Mouse (Mus musculus) MEL (cell line): ENCODE measurements at regions not wholly inside any gene's neighbourhood (a gene's known extent, or its start where the extent isn't known, plus 50 kb on each side); places are given as distances from the start of the nearest gene placed in this dataset.

Experiments
- DNase-seq: peaks from one replicate; pipeline ENCODE4 v3.0.0; 2011; ENCODE audit warnings: low read depth, low spot score
- H3K27ac ChIP-seq: 2 replicates; pipeline ENCODE4 v1.5.1; 2012; ENCODE audit warnings: low read depth, mild to moderate bottlenecking, control low read depth, low read length, moderate library complexity; ENCODE audit not compliant: control insufficient read depth
- H3K27me3 ChIP-seq, 2 experiments: fragments of 150-350 bp in 1 of 2; sonication (generic) in 1 of 2; 2 replicates each; pipeline ENCODE4 v1.6.1; 2012; ENCODE audit warnings: low read length in 2 of 2, mild to moderate bottlenecking in 2 of 2, improper control_type of control experiment in 1 of 2, moderate library complexity in 1 of 2; ENCODE audit not compliant: insufficient read depth in 2 of 2, control insufficient read depth in 1 of 2
- H3K36me3 ChIP-seq, 2 experiments: 2 replicates each; pipeline ENCODE4 v1.6.1; 2012 to 2014; ENCODE audit warnings: low read length in 2 of 2, improper control_type of control experiment in 1 of 2, inconsistent platforms in 1 of 2, mild to moderate bottlenecking in 1 of 2; ENCODE audit not compliant: insufficient read depth in 2 of 2, control insufficient read depth in 1 of 2
- H3K4me1 ChIP-seq, 2 experiments: fragments of 150-350 bp in 1 of 2; sonication (generic) in 1 of 2; 2 replicates each; pipeline ENCODE4 v1.6.1; 2012; ENCODE audit warnings: low read length in 2 of 2, improper control_type of control experiment in 1 of 2, mild to moderate bottlenecking in 1 of 2; ENCODE audit not compliant: insufficient read depth in 2 of 2, control insufficient read depth in 1 of 2
- H3K4me3 ChIP-seq, 2 experiments: fragments of 150-350 bp in 1 of 2; sonication (generic) in 1 of 2; 2 replicates each; pipeline ENCODE4 v1.5.1; 2012; ENCODE audit warnings: low read depth in 2 of 2, low read length in 2 of 2, mild to moderate bottlenecking in 2 of 2, moderate library complexity in 2 of 2, control low read depth in 1 of 2, improper control_type of control experiment in 1 of 2; ENCODE audit not compliant: control insufficient read depth in 1 of 2, insufficient read depth in 1 of 2
- H3K79me2 ChIP-seq: 2 replicates; pipeline ENCODE4 v1.6.1; 2012; ENCODE audit warnings: mild to moderate bottlenecking, low read length, moderate library complexity; ENCODE audit not compliant: control insufficient read depth, poor library complexity, insufficient read depth
- H3K9ac ChIP-seq: 2 replicates; pipeline ENCODE4 v1.6.1; 2012; ENCODE audit warnings: low read depth, mild to moderate bottlenecking, control low read depth, low read length, moderate library complexity; ENCODE audit not compliant: control insufficient read depth, poor library complexity, severe bottlenecking
- H3K9me3 ChIP-seq: fragments of 150-350 bp; sonication (generic); replicated peaks from 2 replicates; pipeline ENCODE4 v1.6.1; 2012; ENCODE audit warnings: mild to moderate bottlenecking, low read length, improper control_type of control experiment, moderate library complexity; ENCODE audit not compliant: insufficient read depth
- CHD1 ChIP-seq: IDR thresholded peaks from 2 replicates; pipeline ENCODE4 v1.6.1; 2012; ENCODE audit warnings: low read depth, mild to moderate bottlenecking, inconsistent platforms, low read length, improper control_type of control experiment
- CHD2 ChIP-seq: IDR thresholded peaks from 2 replicates; pipeline ENCODE4 v1.6.1; 2011; ENCODE audit warnings: low read length, improper control_type of control experiment
- E2F4 ChIP-seq: IDR thresholded peaks from 2 replicates; pipeline ENCODE4 v1.6.1; 2011; ENCODE audit warnings: low read depth, low read length, improper control_type of control experiment, borderline replicate concordance
- EP300 ChIP-seq, 2 experiments: IDR thresholded peaks; 2 replicates each; pipeline ENCODE4 v1.6.1; 2011; ENCODE audit warnings: improper control_type of control experiment in 2 of 2, low read length in 2 of 2, low read depth in 1 of 2, mild to moderate bottlenecking in 1 of 2
- ETS1 ChIP-seq: IDR thresholded peaks from 2 replicates; pipeline ENCODE4 v1.6.1; 2012; ENCODE audit warnings: low read depth, mild to moderate bottlenecking, inconsistent platforms, low read length, improper control_type of control experiment, moderate library complexity
- GABPA ChIP-seq: IDR thresholded peaks from 2 replicates; pipeline ENCODE4 v1.6.1; 2012; ENCODE audit warnings: low read depth, mild to moderate bottlenecking, inconsistent platforms, low read length, improper control_type of control experiment, moderate library complexity
- JUND ChIP-seq: IDR thresholded peaks from 2 replicates; pipeline ENCODE4 v1.6.1; 2011; ENCODE audit warnings: low read depth, mild to moderate bottlenecking, improper control_type of control experiment, low read length
- MEF2A ChIP-seq: IDR thresholded peaks from 2 replicates; pipeline ENCODE4 v1.6.1; 2014; ENCODE audit warnings: low read depth, mild to moderate bottlenecking, inconsistent platforms, low read length, improper control_type of control experiment; ENCODE audit not compliant: poor library complexity, insufficient replicate concordance, severe bottlenecking; ENCODE audit errors: extremely low read depth
- MXI1 ChIP-seq: IDR thresholded peaks from 2 replicates; pipeline ENCODE4 v1.6.1; 2011; ENCODE audit warnings: mild to moderate bottlenecking, low read depth, low read length, improper control_type of control experiment
- MYC ChIP-seq: IDR thresholded peaks from 2 replicates; pipeline ENCODE4 v1.6.1; 2011; ENCODE audit warnings: low read depth, mild to moderate bottlenecking, low read length, improper control_type of control experiment, moderate library complexity
- NELFE ChIP-seq: IDR thresholded peaks from 2 replicates; pipeline ENCODE4 v1.6.1; 2011; ENCODE audit warnings: low read depth, low read length, improper control_type of control experiment
- RCOR1 ChIP-seq: IDR thresholded peaks from 2 replicates; pipeline ENCODE4 v1.6.1; 2012; ENCODE audit warnings: low read depth, mild to moderate bottlenecking, inconsistent platforms, low read length, improper control_type of control experiment
- UBTF ChIP-seq: IDR thresholded peaks from 2 replicates; pipeline ENCODE4 v1.6.1; 2012; ENCODE audit warnings: low read depth, mild to moderate bottlenecking, inconsistent platforms, low read length, improper control_type of control experiment, moderate library complexity, borderline replicate concordance; ENCODE audit not compliant: insufficient read depth
- USF1 ChIP-seq: IDR thresholded peaks from 2 replicates; pipeline ENCODE4 v1.6.1; 2014; ENCODE audit warnings: low read depth, mild to moderate bottlenecking, inconsistent platforms, low read length, improper control_type of control experiment, moderate library complexity
- USF2 ChIP-seq, 2 experiments: IDR thresholded peaks; 2 replicates each; pipeline ENCODE4 v1.6.1; 2011 to 2012; ENCODE audit warnings: improper control_type of control experiment in 2 of 2, low read length in 2 of 2, borderline replicate concordance in 1 of 2, inconsistent platforms in 1 of 2, low read depth in 1 of 2, mild to moderate bottlenecking in 1 of 2; ENCODE audit not compliant: insufficient read depth in 1 of 2
- ZNF384 ChIP-seq: IDR thresholded peaks from 2 replicates; pipeline ENCODE4 v1.6.1; 2012; ENCODE audit warnings: low read depth, mild to moderate bottlenecking, inconsistent platforms, low read length, improper control_type of control experiment

GRCm38 (mm10) chr2:105515326-105515725 is 116.2 kb upstream of the Rcn1 start:
- Histone ChIP-seq H3K27me3 (peaks cover 0 to 3% of the 10 kb centered on the region in 2 experiments; a peak in 1 of 4 replicates), H3K79me2 (no peaks in the 10 kb centered on the region), H3K4me1 (no peaks in the 10 kb centered on the region), H3K9ac (no peak overlapping the region), H3K9me3 (no peaks in the 10 kb centered on the region), H3K36me3 (no peaks in the 10 kb centered on the region), H3K27ac (no peak overlapping the region), H3K4me3 (no peak overlapping the region)
- TF ChIP-seq UBTF (no peak), CHD1 (no peak), GABPA (no peak), MYC (no peak), NELFE (no peak)
- DNase-seq: no peak

GRCm38 (mm10) chr2:105516267-105517133 is 117.4 kb upstream of the Rcn1 start:
- no peaks in the 10 kb centered on the region for H3K79me2 ChIP-seq
- TF ChIP-seq USF1 (no peak), E2F4 (no peak)
- TF ChIP-seq, all 39 proteins: peak for 0

GRCm38 (mm10) chr2:105521841-105522240 is 122.7 kb upstream of the Rcn1 start:
- H3K27me3 ChIP-seq: peaks cover 0 to 8% of the 10 kb centered on the region in 2 experiments; a peak in 2 of 4 replicates

More at GRCm38 (mm10) chr2:105516267-105517133, 117.4 kb upstream of the Rcn1 start:
- H3K4me3 ChIP-seq: no peak overlapping the region
- no peak overlapping the region for H3K27ac ChIP-seq
- H3K36me3 ChIP-seq: no peaks in the 10 kb centered on the region
- no peak overlapping the region for H3K9ac ChIP-seq
- no peaks in the 10 kb centered on the region for H3K4me1 ChIP-seq
- DNase-seq: no peak
- H3K27me3 ChIP-seq: peaks cover 0 to 4% of the 10 kb centered on the region in 2 experiments; a peak in 1 of 4 replicates
- no peaks in the 10 kb centered on the region for H3K9me3 ChIP-seq

More at GRCm38 (mm10) chr2:105521841-105522240, 122.7 kb upstream of the Rcn1 start:
- no peak for DNase-seq
- H3K4me1 ChIP-seq: no peaks in the 10 kb centered on the region
- no peaks in the 10 kb centered on the region for H3K36me3 ChIP-seq
- H3K27ac ChIP-seq: no peak overlapping the region
- TF ChIP-seq ZNF384: no peak
- TF ChIP-seq ETS1: no peak
- TF ChIP-seq MXI1: no peak
- TF ChIP-seq JUND: no peak
- TF ChIP-seq UBTF: no peak
- no peak for TF ChIP-seq USF1
- TF ChIP-seq NELFE: no peak
- no peak for TF ChIP-seq CHD2
- no peak for TF ChIP-seq EP300 (IDR thresholded peaks at IDR 0.05; ENCODE audit: low read depth in 1 of 2, low read length in 2 of 2)
- TF ChIP-seq USF2 (IDR thresholded peaks at IDR 0.05; ENCODE audit: borderline replicate concordance in 1 of 2, insufficient read depth in 1 of 2, low read depth in 1 of 2, low read length in 2 of 2): no peak
- no peak for TF ChIP-seq MEF2A
- TF ChIP-seq RCOR1: no peak
- TF ChIP-seq CHD1: no peak
- no peaks in the 10 kb centered on the region for H3K79me2 ChIP-seq
- H3K4me3 ChIP-seq: no peak overlapping the region
- no peaks in the 10 kb centered on the region for H3K9me3 ChIP-seq
- H3K9ac ChIP-seq: no peak overlapping the region
